Mouse (Mus musculus) gastrocnemius, postnatal 25 days (tissue): ENCODE data around the gene Gm28372. TPM values are rescaled to one million over a fixed set of nuclear protein-coding genes. Genes with fewer than 3 reads are reported as not detected.

Source experiments
- DNase-seq: peaks from one replicate; pipeline ENCODE4 v3.0.0; 2022
- total RNA-seq, 2 experiments: library from RNA; stranded (reverse); gene quantifications; 1 replicate in 1 of 2; 2 replicates in 1 of 2; pipeline ENCODE4 v1.2.3; 2021

Gene Gm28372
- total RNA-seq, 2 experiments from 2014 or later, result not detected

GRCm38 (mm10) chr2:130451086-130451726 lies 46.2 kb downstream of the Gm28372 start:
- DNase-seq, result no peak

- DNase-seq, result no peak
Measured at GRCm38 (mm10) chr2:130451727-130452090, 46.7 kb downstream of the Gm28372 start.

GRCm38 (mm10) chr2:130452266-130452665 lies 47.2 kb downstream of the Gm28372 start:
- no peak for DNase-seq

GRCm38 (mm10) chr2:130453421-130453820 lies 48.4 kb downstream of the Gm28372 start:
- DNase-seq, result no peak

- DNase-seq, result no peak
Measured at GRCm38 (mm10) chr2:130454748-130455370, 49.8 kb downstream of the Gm28372 start.

Other genes with a start within 250 kb of the Gm28372 start
- gene Snrpb, start 225.8 kb upstream of the Gm28372 start, total RNA-seq, result 100 to 1,000 TPM; 118 to 122 TPM
- not detected for gene Tmc2, start 210.0 kb upstream of the Gm28372 start, total RNA-seq
- gene Nop56, start 130.8 kb upstream of the Gm28372 start, total RNA-seq, result 10 to 100 TPM; 31.3 to 33.0 TPM
- 100 to 1,000 TPM; 461 to 484 TPM for gene Idh3b, start 120.7 kb upstream of the Gm28372 start, total RNA-seq
- gene Ebf4, start 110.1 kb upstream of the Gm28372 start, total RNA-seq, result under 1 TPM; 0.19 to 0.49 TPM
- gene Cpxm1, start 7.7 kb upstream of the Gm28372 start, total RNA-seq, result 1 to 10 TPM; 1.8 to 5.7 TPM
- not detected for gene 1700020A23Rik, start within 50 bp of the Gm28372 start, total RNA-seq
- not detected for gene Tmem239, start 1.2 kb downstream of the Gm28372 start, total RNA-seq
- gene Vps16, start 19.1 kb downstream of the Gm28372 start, total RNA-seq, result 10 to 100 TPM; 16.2 to 16.8 TPM
- 1 to 10 TPM; 3.8 to 4.5 TPM for gene Pced1a, start 19.5 kb downstream of the Gm28372 start, total RNA-seq
- gene Ptpra, start 45.0 kb downstream of the Gm28372 start, total RNA-seq, result 10 to 100 TPM; 17.3 to 21.4 TPM
- 10 to 100 TPM; 44.9 to 45.0 TPM for gene Mrps26, start 158.5 kb downstream of the Gm28372 start, total RNA-seq
- gene Oxt, start 170.9 kb downstream of the Gm28372 start, total RNA-seq, result not detected
- gene Avp, start 177.3 kb downstream of the Gm28372 start, total RNA-seq, result not detected
- 1 to 10 TPM; 5.0 to 6.4 TPM for gene Fastkd5, start 224.8 kb downstream of the Gm28372 start, total RNA-seq
- 1 to 10 TPM; 3.3 to 3.8 TPM for gene Ubox5, start 224.8 kb downstream of the Gm28372 start, total RNA-seq
- gene Lzts3, start 237.6 kb downstream of the Gm28372 start, total RNA-seq, result 1 to 10 TPM; 2.1 to 2.4 TPM